Mouse (Mus musculus): ENCODE data around the gene Mogs.

Gene Mogs

DNA sequence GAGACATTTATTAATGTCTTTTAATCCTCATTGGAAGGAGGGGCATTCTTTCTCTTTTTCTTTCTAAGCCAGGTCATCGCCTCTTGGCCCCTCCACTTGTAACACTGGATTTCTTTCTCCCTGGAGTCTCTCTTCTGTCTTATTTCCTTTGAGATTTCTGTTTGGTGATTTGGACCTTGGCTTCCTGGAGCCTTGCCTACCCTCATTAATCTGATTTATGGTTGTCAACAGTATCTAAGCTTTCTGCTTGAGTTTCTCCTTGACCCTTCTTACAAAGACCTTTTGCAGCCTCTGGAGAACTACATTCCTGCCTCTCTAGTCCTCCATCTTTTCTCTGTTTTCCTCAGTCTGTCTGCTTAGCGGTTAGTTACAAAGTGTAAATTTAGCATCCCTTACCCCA lies 16.9 kb upstream of the Mogs start:
- no peak for DNase-seq

DNA sequence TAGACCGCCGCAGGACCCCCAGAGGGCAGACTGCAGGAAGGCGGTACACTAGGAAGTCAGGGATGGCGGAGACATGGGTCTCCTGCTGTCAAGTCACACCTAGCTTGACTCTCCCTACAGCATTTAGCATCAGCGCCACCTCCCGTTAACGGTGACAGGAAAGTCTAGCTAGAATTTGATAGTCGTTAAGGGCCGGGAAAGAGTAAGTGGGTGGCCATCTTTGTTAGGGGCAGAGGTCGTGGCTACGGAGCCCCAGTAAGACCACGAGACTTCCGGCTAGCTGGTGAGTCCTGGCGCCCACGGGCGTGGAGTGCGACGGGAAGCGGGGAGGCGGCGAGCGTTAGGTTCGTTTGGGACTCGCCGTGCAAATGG lies 14.0 kb upstream of the Mogs start, which contains the start of the genes Ccdc142 and Gm42688:
Gene Ccdc142 (plus strand): TSS at position 286 of the 372 bp plus-strand sequence.
Gene Gm42688 (plus strand): TSS at position 302 of the 372 bp plus-strand sequence.
- DNase-seq = peak; percentile 87

DNA sequence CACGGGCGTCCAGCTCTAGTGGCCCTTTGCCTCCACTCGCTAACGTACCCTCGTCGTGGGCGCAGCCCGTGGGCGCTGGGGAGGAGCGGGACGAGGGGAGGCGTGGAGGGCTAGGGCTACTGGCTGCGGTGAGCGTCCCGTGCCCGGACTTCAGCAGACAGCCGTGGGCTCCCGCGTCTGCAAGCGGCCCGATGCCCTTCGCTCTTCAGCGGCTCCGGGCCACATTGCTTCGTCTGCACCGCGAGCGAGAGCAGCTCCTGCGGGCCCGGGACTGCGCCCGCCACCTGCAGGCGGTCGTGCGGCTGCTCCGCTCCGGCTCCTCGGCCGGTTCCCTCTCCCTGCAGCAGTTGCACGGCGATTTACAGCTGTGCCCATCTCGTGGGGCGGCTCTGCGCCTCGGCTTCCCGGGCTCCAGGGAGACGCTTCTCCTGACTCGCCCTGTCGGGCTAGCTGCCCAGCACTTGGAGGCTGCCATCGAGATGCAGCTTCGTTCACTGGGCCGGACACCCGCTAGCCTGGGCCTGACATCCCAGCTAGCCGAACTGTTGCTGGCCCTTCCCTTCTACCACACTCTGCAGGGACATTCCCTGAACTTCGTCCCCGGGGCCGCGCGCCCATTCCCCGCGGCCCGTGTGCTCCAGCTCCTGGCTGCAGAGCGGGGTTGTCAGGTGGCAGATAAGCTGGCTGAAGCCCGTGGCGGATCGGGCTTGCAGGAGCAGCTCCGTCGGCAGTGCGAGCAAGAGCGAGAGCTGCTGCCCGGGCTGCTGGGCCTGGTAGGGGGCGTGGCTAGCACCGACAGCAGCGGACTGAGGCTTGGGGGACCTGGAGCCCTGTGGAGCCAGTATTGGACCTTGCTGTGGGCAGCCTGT lies 13.4 kb upstream of the Mogs start:
- DNase-seq = peak; percentile 72

DNA sequence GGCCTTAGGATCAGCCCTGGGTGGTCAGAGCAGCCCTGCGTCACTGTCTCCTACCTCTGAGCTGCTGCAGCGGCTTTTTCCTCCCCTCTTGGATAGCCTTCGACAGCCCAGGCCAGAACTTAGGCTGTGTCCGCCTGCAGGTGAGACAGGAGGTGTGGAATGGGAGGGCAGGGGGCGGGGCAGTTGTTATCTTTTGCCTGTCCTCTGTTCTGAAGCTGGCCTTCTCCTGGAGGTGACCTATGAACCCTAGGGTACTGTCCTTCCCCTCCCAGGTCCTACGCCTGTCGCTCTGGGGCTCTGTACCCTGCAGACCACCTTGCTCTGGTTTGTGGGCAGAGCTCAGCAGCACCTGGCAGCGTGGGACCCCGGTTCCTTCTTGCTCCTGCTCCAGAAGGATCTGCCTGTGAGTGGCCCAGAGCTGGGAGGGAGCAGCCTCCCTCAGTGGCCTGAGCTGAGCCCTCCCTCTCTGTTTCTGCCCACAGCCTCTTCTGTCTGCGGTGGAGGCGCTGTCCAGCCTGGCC lies 12.1 kb upstream of the Mogs start:
- DNase-seq = no peak

DNA sequence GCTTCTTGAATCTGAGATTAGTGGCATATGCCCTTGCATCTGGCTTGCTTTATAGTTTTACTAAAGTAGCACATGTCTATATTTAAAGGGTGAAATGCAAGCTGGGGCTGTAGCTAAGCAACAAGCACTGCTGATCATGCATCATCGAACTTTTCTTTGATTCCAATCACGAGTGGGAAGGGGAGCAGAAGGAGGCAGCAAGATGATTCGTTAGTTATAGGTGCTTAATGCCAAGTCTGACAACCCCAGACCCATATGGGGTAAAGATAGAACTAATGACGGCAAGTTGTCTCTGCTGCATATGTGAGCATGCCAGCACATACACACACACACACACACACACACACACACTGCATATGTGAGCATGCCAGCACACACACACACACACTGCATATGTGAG lies 11.1 kb upstream of the Mogs start:
- no peak for DNase-seq

DNA sequence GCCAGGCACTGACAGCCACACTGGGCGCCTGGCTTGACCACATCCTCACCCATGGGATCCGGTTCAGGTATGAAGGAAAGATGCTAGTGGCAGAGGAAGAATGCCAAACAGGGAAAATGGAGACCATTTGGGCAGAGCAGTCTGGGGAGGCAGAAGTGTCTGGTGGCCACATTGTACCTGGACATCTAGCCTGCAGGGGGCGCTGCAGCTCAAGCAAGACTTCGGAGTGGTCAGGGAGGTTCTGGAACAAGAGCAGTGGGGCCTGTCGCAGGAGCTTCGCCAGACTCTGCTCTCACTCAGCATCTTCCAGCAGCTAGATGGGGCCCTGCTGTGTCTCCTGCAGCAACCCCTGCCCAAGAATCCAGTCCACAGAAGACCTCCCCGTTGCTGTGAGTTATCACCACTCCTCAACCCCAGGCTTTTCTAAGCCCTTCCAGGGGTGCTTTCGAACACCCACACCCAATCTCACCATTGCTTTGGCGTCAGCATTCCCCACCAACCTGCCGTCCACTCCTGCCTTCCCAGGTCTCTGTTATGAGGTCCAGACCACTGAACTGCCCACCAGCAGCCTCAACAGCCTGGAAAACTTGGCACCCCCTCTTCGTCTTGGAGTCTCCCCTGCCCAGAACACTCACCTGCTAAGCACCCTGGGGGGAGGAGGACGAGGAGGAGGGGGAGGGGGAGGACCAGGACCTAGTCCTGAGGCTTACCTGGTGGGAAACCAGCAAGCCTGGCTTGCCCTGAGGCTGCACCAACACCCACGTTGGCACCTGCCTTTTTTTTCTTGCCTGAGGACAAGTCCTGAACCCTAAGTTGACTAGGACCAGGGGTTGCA lies 7.5 kb upstream of the Mogs start:
- no peak for DNase-seq

DNA sequence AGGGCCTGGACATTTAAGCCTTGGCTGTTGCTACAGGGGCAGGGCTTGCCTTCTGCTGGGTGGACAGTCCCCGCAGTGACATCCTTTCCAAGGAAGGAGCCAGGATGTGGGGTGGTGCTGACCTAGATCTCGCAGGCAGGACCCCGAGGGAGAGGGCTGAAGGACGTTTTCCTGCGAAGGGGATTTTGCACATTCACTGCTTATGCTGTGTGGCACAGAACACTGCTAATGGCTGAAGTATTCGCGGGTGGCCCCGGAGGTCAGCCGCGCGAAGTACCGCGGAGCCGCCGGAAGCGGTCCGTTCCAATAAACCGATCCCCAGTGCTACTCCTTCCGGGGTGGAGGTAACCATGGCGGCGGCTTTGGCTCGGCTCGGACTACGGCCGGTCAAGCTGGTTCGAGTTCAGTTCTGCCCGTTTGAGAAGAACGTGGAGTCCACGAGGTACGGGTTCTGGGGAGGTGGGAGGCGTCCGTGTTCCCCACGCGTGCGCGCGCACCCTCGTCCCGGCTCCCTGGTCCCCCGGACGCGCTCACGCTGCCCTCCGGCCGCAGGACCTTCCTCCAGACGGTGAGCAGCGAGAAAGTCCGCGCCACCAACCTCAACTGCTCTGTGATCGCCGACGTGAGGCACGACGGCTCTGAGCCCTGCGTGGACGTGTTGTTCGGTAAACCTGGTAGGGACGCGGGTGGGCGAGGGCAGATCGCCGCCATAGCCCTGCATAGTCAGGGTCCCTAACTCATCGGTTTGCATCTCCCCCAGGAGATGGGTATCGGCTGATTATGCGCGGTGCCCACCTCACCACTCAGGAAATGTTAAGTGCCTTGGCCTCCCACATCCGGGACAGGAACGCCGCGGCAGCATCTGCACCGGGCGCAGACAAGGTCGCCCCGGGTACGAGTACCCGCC lies 6.3 kb upstream of the Mogs start, which contains the start of gene Mrpl53:
Gene Mrpl53 (plus strand): TSS at position 279 of the 907 bp plus-strand sequence.
- peak; percentile 86 for DNase-seq

DNA sequence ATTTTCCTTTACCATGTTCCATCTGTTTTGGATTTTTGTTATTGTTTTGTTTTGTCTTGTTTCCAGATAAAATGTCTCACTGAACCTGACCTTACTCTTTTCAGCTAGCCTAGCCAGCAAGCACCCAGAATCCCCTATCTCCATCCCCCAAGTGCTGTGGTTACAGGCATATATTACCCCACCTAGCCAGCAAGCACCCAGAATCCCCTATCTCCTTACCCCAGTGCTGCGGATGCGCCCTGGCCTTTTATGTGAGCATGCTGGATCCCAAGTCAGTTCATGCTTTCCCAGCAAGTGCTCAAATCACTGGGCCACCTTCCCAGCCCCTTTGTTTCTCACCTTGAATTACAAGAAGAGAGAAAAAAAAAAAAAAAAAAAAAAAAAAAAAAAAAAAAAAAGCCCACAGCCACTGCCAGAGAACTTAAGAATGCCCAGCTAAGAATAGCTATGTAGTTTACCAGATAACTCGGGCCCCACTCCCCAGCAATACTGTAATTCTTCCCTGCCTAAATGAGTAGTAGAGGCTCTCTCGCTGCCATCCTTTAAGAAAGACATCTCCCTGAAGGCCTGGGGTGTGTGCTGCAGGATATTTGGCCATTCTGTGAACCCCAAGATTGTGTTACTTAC lies 3.7 kb upstream of the Mogs start:
- no peak for DNase-seq

DNA sequence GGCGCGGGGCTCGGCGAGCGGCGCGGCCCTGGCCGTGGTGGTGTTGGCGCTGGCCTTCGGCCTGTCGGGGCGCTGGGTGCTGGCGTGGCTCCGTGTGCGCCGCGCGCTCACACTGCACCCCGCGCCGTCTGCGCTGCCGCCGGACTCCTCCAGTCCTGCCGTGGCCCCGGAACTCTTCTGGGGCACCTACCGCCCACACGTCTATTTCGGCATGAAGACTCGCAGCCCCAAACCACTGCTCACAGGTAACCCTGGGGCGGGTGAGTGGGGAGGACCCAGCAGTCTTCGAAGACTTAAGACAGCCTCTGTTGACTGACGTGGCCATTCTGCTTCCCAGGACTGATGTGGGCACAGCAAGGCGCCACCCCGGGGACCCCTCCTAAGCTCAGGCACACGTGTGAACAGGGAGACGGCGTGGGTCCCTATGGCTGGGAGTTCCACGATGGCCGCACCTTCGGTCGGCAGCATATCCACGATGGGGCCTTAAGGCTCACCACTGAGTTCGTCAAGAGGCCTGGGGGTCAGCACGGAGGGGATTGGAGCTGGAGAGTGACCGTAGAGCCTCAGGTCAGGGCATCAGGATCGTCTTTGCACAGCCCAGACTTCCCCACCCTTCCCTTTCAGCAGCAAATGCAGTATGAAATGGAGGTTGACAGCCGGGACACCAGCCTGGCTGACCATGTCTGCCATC lies 531 bp downstream of the Mogs start:
- no peak for DNase-seq

DNA sequence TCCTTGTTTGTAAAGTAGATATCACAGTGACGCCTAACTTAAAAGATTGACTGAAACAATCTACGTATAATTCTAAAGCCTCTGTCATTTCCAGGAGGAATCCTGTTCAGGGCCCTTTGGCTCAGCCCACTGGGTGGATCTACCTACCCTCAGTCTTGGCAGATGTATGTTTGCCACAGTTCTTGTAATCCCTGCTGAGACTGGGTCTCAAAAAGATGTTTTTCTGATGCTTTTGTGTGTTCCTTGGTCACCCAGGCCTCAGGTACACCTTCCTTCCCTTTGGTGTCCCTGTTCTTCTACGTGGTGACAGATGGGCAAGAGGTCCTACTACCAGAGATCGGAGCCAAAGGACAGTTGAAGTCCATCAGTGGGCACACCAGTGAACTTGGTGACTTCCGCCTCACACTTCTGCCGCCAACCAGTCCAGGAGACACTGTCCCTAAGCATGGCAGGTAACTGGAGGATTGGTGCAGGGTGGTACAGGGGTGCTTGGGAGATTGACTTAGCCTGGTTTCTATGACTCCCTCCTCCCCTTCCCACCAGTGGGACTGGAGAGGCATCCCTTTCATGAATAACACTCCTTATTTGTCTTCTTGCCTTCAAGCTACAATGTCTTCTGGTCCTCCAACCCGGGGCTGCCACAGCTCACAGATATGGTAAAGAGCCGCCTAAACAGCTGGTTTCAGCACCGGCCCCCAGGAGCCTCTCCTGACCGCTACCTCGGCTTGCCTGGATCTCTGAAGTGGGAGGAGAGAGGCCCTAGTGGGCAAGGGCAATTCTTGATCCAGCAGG lies 1.3 kb downstream of the Mogs start:
- no peak for DNase-seq

DNA sequence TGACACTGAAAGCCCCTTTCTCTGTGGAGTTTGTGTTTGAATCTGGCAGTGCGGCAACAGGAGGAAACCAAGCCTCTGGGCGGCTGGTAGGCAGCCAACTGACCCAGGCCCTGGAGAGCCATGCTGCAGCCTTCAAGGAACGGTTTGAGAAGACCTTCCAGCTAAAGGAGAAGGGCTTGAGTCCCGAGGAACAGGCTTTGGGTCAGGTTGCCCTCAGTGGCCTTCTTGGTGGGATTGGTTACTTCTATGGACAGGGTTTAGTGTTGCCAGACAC lies 1.8 kb downstream of the Mogs start:
- no peak for DNase-seq

DNA sequence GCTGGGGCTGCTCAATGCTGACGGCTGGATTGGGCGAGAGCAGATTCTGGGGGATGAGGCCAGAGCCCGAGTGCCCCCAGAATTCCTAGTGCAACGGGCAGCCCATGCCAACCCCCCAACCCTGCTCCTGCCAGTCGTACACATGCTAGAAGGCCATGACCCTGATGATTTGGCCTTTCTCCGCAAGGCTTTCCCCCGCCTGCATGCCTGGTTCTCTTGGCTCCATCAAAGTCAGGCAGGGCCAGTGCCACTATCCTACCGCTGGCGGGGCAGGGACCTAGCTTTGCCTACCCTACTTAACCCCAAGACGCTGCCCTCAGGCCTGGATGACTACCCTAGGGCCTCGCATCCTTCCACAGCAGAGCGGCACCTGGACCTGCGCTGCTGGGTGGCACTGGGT lies 2.3 kb downstream of the Mogs start:
- DNase-seq = no peak

DNA sequence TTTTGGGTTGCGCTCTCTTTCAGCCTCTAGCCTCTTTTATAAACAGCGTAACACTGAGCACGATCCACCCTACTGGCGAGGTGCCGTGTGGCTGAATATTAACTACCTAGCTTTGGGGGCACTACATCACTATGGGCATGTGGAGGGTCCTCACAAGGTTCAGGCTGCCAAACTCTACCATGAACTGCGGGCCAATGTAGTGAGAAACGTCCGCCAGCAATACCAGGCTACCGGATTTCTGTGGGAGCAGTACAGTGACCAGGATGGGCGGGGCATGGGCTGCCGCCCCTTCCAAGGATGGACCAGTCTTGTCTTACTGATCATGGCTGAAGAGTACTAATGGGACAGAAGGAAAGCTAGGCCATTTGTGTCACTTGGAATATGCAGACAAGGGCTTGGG lies 3.1 kb downstream of the Mogs start:
- DNase-seq = no peak

DNA sequence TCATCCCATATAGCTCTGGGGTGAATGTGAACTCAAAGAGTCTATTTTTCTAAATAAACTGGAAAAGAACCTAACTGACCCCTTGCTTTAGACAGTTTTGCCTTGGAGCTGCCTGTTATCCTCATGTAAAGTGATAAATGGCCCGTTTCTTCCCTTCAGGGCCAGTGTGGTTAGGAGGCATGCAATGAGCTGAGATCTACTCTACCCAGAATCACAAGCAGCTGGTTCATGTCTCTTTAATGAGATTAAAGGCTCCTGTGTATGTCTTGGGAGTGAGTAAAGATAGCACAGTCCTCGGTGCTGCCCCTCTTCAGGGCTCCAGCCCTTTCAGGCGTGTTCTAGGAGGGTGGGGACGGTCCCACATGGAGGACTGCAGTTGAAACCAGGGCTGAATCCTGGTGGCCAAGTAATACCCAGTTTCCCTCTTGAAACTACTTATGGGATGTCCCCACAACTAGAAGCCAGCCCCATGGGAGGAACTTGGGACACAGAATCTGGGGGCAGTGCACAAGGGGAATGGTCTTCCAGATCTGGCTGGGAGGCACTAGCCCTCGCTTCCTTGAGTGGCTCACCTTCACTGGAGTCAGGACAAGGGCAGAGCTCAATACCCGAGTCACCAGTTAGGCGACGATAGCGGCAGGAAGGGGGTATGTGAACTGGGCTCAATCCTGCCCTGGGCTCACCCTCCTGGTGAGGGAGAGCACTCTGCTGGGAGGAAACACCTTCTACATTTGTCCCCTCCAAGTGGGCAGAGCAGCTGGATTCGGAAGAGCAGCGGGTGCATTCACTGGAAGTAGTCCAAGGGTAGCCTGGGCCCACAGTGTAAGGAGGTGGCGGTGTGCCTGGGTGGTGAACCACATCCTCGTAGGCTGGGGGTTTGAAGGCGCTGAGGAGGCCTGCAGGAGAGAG lies 3.8 kb downstream of the Mogs start:
- DNase-seq = no peak

DNA sequence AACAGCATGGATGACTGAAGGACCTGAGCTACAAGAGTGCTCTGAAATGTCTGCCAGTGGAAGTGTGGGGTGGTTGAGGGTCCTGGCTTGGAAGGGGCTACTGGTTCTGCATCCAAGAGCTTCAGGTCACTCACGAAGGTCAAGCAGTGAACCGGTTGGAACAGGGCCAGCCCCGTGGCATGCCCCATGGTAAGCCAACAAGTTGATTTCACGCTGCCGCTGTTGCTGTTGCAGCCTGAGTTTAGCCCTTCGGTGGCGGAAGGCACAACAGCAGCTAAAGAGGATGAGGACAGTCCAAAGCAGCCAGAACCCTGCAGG lies 4.4 kb downstream of the Mogs start:
- no peak for DNase-seq

DNA sequence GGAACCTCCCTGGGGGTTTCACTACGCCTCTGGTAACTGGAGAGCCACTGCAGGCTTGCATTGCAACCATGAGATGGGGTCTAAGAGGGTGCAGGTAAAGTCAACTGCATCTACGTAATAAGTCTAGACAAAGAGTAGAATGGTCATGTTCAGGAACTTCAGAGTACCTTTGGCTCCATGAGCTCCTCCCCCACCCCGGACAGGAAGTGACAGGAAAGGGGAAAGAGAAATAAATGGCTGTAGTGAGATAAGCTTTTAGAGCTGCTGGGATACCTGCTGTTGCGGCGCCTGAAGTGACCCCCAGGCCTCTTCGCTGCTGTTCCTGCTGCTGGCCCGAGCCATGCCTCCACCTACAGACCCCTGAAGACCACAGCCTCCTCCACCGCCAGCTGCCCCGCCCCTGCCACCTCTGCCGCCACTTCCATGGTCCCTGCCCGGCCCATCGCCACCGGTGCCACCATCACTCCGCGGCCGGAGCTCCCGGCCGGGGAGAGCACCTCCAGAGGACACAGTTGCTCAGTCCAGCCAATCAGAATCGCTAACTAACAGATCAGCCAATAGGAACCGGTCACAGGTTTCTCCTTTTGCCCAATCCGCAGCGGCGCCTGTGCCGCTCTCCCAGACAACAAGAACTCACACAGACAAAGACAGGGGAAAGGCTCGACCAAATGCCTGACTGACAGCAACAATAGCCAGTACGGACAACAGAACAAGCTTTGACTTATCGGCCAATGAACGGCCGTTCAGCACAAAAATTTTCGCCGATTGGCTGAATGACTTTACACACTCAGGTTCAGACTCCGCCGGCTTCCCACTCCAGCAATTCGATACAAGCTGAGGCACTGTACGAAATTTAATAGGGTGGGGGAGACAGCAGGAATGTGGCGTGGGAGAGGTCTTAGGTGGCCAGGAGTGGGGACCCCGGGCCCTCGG lies 5.9 kb downstream of the Mogs start, which contains the start of gene Wbp1:
Gene Wbp1 (minus strand): TSS at position 630 of the 933 bp plus-strand sequence.
- DNase-seq = peak; percentile 95

DNA sequence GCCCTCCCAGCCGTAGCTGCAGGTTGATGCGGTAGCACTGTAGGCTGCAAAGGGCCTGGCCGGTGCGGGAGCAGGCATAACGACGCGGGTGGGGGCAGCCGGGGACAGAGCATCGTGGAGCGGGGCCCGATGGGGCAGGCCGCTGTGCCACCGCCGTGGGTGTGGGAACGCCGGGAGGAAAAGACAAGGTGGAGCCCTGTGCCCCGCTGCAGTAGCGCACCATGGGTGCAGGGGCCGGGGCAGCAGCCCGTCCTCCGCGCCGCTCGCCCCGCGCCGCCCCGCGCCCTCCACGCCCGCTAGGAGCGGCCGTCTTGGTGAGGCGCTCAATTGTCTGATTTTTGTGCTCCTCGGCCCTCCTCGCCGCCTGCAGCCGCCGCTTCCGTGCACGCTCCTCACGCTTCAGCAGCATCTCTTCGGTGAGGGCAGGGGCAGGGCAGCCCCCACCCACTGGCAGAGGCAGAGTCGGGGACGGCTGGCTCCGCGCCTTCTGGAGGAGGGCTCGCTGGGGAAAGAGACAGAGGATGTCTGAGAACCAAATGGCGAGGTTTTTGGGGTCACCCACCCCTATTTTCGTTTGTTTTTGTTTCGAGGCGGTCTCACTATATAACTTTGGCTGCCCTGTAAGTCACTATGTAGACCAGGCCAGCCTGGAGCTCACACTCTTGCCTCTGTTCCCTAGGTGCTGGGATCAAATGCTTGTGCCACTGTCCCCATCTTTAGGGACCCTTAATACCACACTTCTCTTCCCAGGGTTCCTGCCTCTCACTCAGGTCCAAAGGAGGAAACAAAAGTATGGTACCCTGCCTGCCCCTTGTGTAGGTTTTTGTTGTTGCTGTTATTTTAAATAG lies 6.8 kb downstream of the Mogs start:
- no peak for DNase-seq

DNA sequence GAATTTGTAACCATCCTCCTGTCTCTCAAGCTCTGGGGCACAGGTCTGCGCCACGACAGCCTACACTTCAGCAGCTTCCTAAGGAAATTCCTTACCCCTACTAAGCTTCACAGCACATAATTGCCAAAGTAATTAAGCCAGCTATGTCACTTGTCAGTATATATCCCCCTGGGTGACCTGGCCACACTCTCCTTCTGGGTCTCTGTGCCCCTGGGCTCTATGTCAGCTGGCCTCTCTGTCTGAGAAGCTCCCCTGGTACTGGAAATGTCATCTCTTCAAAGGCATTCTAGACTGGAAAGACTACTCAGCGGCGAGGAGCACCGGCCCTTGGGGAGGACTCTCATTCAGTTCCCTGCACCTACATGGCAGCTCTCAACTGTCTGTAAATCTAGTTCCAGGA lies 7.7 kb downstream of the Mogs start:
- DNase-seq = no peak
